Mouse (Mus musculus) forebrain, embryonic 16.5 days (tissue): ENCODE measurements around the gene Iltifb. TPM values are rescaled to one million over a fixed set of nuclear protein-coding genes. Genes with fewer than 3 reads are reported as not detected.
"Not testable (repeated sequence)": the region's sequence is repeated elsewhere in the genome, so short reads cannot be mapped to it uniquely, and the experiment has no call there.

Experiments used
- ATAC-seq: fragments of 200-750 bp; cut with Nextera tagmentation; 2 replicates; pipeline ENCODE4 v1.8.0; 2017; ENCODE audit warnings: mild to moderate bottlenecking, moderate library complexity
- H3K27ac ChIP-seq: fragments of 300-500 bp; sonication (generic); 2 replicates; pipeline ENCODE4 v1.5.1; 2014; ENCODE audit warnings: low read length, control low read depth
- H3K27me3 ChIP-seq: fragments of 300-500 bp; sonication (generic); replicated peaks from 2 replicates; pipeline ENCODE4 v1.6.1; 2014; ENCODE audit warnings: low read length; ENCODE audit not compliant: control insufficient read depth, insufficient read depth
- H3K36me3 ChIP-seq: fragments of 300-500 bp; sonication (generic); 2 replicates; pipeline ENCODE4 v1.6.1; 2014; ENCODE audit not compliant: control insufficient read depth, insufficient read depth
- H3K4me1 ChIP-seq: fragments of 300-500 bp; sonication (generic); replicated peaks from 2 replicates; pipeline ENCODE4 v1.6.1; 2014; ENCODE audit warnings: low read length; ENCODE audit not compliant: control insufficient read depth, insufficient read depth
- H3K4me2 ChIP-seq: fragments of 300-500 bp; sonication (generic); 2 replicates; pipeline ENCODE4 v1.6.1; 2014; ENCODE audit warnings: mild to moderate bottlenecking, low read length, control low read depth
- H3K4me3 ChIP-seq: fragments of 300-500 bp; sonication (generic); replicated peaks from 2 replicates; pipeline ENCODE4 v1.5.1; 2014; ENCODE audit warnings: mild to moderate bottlenecking, low read length, control low read depth
- H3K9ac ChIP-seq: fragments of 300-500 bp; sonication (generic); replicated peaks from 2 replicates; pipeline ENCODE4 v1.6.1; 2014; ENCODE audit warnings: low read depth, low read length, control low read depth
- H3K9me3 ChIP-seq: fragments of 300-500 bp; sonication (generic); 2 replicates; pipeline ENCODE4 v1.6.1; 2016; ENCODE audit warnings: low read length; ENCODE audit not compliant: control insufficient read depth
- WGBS: fragments of 180-500 bp; shearing (Covaris S2); extraction: QIAGEN DNeasy Blood & Tissue Kit; methylation state at CpG from one replicate; pipeline ENCODE4 v1.1.7; 2014; 5-methylcytosine and 5-hydroxymethylcytosine counted together
- polyA plus RNA-seq: library from polyadenylated mRNA; unstranded; fragments of >200 nt; fragmentation: Nextera tagmentation; extraction: Ambion mirVana; gene quantifications from 2 replicates; pipeline ENCODE4 v1.2.1, GENCODE M21; 2015

Gene Iltifb
- not detected in 2 replicates for polyA plus RNA-seq

DNA sequence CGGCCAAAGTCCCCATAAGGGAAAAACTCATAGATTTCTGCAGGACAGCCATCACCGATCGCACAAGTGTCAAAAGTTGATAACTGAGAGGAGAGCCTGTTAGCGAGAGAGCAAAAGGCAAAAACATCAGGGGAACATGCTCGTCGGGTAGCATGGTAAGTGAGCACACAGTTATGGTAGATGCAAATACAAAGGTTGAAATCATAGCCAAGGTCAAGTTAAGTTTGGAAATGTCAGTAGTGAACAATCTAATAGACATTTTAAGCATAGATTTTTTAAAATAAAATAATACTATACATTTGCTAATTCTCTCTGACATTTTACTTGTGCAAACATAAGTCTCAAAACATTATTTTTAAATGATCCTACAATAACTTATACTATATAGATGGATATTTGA lies at the start of gene Iltifb:
TSS of gene Iltifb (minus strand) at position 101 of the 400 bp plus-strand sequence.
- Histone ChIP-seq H3K9ac (no peak within 1 kb of the TSS), H3K27me3 (no peaks in the 10 kb centered on the region), H3K9me3 (no peaks in the 10 kb centered on the region), H3K36me3 (no peaks in the 10 kb centered on the region), H3K4me2 (no peak within 1 kb of the TSS), H3K4me3 (no peak within 1 kb of the TSS), H3K27ac (no peak within 1 kb of the TSS), H3K4me1 (no peaks in the 10 kb centered on the region)
- 92% methylated on average over 6 of the region's 6 CpGs for WGBS
- no peak for ATAC-seq

DNA sequence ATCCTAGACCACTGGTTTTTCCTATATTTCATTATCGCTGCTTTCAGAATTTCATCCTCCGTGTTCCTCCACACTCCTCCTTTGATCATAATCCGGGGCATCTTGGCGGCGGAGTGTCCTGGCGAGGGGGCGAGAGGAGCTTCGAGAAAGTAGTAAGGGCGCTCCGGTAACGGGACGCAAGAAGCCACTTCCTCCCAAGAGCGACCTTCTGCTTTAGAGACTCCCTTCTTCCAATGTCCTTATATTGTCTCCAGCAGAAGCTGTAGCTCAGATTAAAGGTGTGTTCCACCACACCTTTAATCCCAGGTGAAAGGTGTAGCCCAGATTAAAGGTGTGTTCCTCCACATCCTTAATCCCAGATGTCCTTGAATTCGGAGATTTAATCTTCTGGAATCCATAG lies 48.3 kb upstream of the Iltifb start, which contains the start of gene Gm9046:
TSS of gene Gm9046 (minus strand) at position 101 of the 400 bp plus-strand sequence.
- no CpG with 5 or more reads among the region's 14 CpGs for WGBS
- not testable (repeated sequence) for H3K9me3 ChIP-seq, H3K4me3 ChIP-seq, H3K27me3 ChIP-seq, H3K9ac ChIP-seq, H3K4me2 ChIP-seq, H3K4me1 ChIP-seq, ATAC-seq, H3K36me3 ChIP-seq, H3K27ac ChIP-seq

DNA sequence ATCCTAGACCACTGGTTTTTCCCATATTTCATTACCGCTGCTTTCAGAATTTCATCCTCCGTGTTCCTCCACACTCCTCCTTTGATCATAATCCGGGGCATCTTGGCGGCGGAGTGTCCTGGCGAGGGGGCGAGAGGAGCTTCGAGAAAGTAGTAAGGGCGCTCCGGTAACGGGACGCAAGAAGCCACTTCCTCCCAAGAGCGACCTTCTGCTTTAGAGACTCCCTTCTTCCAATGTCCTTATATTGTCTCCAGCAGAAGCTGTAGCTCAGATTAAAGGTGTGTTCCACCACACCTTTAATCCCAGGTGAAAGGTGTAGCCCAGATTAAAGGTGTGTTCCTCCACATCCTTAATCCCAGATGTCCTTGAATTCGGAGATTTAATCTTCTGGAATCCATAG lies 42.9 kb upstream of the Iltifb start, which contains the start of gene Gm9045:
TSS of gene Gm9045 (minus strand) at position 101 of the 400 bp plus-strand sequence.
- H3K27ac ChIP-seq, H3K9ac ChIP-seq, ATAC-seq, H3K36me3 ChIP-seq, H3K4me3 ChIP-seq, H3K4me2 ChIP-seq, H3K4me1 ChIP-seq, H3K9me3 ChIP-seq, H3K27me3 ChIP-seq: not testable (repeated sequence)
- no CpG with 5 or more reads among the region's 14 CpGs for WGBS

DNA sequence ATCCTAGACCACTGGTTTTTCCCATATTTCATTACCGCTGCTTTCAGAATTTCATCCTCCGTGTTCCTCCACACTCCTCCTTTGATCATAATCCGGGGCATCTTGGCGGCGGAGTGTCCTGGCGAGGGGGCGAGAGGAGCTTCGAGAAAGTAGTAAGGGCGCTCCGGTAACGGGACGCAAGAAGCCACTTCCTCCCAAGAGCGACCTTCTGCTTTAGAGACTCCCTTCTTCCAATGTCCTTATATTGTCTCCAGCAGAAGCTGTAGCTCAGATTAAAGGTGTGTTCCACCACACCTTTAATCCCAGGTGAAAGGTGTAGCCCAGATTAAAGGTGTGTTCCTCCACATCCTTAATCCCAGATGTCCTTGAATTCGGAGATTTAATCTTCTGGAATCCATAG lies 37.5 kb upstream of the Iltifb start, which contains the start of gene Gm9044:
TSS of gene Gm9044 (minus strand) at position 101 of the 400 bp plus-strand sequence.
- H3K27me3 ChIP-seq, H3K4me1 ChIP-seq, H3K4me2 ChIP-seq, H3K27ac ChIP-seq, H3K9me3 ChIP-seq, H3K9ac ChIP-seq, ATAC-seq, H3K4me3 ChIP-seq, H3K36me3 ChIP-seq: not testable (repeated sequence)
- WGBS: no CpG with 5 or more reads among the region's 14 CpGs

DNA sequence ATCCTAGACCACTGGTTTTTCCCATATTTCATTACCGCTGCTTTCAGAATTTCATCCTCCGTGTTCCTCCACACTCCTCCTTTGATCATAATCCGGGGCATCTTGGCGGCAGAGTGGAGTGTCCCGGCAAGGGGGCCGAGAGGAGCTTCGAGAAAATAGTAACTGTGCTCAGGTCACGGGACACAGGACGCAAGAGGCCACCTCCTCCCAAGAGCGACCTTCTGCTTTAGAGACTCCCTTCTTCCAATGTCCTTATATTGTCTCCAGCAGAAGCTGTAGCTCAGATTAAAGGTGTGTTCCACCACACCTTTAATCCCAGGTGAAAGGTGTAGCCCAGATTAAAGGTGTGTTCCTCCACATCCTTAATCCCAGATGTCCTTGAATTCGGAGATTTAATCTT lies 32.0 kb upstream of the Iltifb start, which contains the start of gene Gm9040:
TSS of gene Gm9040 (minus strand) at position 101 of the 400 bp plus-strand sequence.
- H3K4me2 ChIP-seq, H3K27me3 ChIP-seq, H3K27ac ChIP-seq, H3K9ac ChIP-seq, ATAC-seq, H3K4me1 ChIP-seq, H3K36me3 ChIP-seq, H3K9me3 ChIP-seq, H3K4me3 ChIP-seq: not testable (repeated sequence)
- WGBS: no CpG with 5 or more reads among the region's 11 CpGs

DNA sequence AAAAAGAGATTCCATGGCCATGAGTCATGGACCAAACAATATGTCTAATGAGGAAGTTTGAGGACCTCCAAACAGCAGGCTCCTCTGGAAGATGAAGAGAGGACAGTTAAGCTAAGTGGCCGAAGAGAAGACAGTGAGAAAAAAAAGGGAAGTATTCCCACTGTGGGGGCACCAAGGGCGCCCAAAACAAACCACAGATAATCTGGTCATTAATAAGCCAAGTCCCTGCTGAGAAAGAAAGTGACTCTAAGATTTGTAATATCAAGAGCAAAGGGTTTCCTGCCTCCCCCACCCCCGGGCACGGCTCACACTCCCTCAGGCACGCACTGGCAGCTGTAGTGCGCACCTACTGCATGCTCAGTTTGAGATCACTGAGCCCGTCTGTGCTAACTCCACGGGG lies 24.2 kb upstream of the Iltifb start:
- no peak for ATAC-seq
- Histone ChIP-seq H3K36me3 (no peaks in the 10 kb centered on the region), H3K4me2 (no peak overlapping the region), H3K9me3 (no peaks in the 10 kb centered on the region), H3K27me3 (no peaks in the 10 kb centered on the region), H3K4me3 (no peak overlapping the region), H3K27ac (no peak overlapping the region), H3K4me1 (no peaks in the 10 kb centered on the region), H3K9ac (no peak overlapping the region)
- WGBS: 91% methylated on average over 8 of the region's 8 CpGs

DNA sequence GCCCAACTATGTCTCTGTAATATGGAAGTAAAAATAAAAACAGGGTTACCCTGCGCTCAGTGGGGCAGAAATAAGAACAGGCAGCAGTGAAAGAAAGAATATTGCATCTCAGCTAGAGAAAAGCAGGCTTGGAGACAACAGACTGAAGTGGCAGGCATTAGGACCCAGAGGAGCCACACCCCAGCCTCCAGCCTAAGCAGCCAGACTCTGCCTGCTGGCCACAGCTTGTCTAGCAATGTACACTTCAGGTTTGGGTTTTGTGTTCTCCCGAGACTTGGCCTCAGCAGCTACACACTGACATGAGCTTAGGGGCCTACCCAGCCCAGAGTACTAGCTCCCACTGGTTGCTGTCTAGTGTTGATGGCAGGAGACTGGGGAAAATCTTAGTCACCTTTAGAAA lies 7.3 kb upstream of the Iltifb start:
- H3K4me3 ChIP-seq, H3K27me3 ChIP-seq, H3K9ac ChIP-seq, H3K4me2 ChIP-seq, H3K4me1 ChIP-seq, H3K36me3 ChIP-seq, H3K9me3 ChIP-seq, ATAC-seq, H3K27ac ChIP-seq: not testable (repeated sequence)
- WGBS: 47% methylated on average over 2 of the region's 2 CpGs

DNA sequence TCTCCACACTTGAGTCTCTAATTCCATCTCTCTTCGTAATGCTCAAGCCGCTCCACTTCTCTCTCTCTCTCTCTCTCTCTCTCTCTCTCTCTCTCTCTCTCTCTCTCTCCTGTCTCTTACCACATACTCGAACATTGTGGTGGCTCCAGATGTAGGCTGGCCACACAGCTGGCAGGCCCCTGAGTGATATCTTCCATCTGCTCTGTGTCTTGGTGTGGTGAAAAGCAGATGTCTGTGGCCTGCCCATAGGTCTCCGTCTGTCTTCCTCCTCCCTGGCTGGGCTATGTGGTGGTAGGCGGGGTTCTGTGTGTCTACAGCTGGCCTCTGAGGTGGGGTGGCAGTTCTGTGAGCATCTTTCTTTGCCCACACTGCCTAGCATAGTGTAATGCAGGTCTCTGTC lies 11.8 kb downstream of the Iltifb start:
- not testable (repeated sequence) for ATAC-seq, H3K4me1 ChIP-seq, H3K9me3 ChIP-seq, H3K9ac ChIP-seq, H3K27ac ChIP-seq, H3K36me3 ChIP-seq, H3K4me3 ChIP-seq, H3K4me2 ChIP-seq, H3K27me3 ChIP-seq
- 90% methylated on average over 1 of the region's 5 CpGs for WGBS

DNA sequence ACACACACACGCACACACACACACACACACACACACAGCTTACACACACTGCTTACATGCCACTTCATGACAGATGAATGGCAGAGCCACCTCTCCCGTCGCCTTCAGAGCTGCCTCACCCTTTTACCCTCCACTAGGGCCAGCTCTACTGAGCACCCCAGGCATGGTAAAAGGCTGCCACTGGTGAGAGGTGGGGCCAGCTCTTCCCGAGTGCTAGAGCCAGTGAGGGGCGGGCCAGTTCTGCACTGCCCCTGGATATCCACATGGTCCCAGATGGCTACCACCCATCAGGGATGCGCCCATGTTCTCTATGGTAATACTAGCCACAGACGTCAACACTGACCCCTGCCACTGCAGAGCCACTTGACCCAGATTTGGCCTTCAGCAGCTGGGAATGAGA lies 12.3 kb downstream of the Iltifb start:
- not testable (repeated sequence) for ATAC-seq, H3K27me3 ChIP-seq, H3K4me1 ChIP-seq, H3K36me3 ChIP-seq, H3K9ac ChIP-seq, H3K9me3 ChIP-seq, H3K4me3 ChIP-seq, H3K4me2 ChIP-seq, H3K27ac ChIP-seq
- 93% methylated on average over 6 of the region's 7 CpGs for WGBS

DNA sequence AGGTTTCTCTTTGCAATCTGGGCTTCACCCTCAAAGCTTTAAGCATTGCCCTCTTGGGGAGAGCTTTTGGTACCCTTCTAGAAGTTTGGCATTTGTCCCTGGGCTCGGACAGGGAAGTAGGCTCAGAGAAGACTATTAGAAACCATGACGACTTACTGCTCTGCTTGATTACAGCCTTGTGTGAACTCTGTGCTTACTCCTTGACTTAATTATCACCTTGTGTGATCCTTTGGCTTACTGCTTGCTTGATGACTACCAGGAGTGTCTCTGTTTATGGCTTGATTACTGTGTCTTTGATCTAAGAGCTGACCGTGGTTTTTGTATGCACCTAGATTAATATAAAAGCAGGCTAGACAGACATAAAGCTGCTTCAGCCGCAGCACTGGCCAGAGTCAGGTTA lies 16.8 kb downstream of the Iltifb start:
- H3K27me3 ChIP-seq, H3K4me1 ChIP-seq, ATAC-seq, H3K27ac ChIP-seq, H3K9me3 ChIP-seq, H3K36me3 ChIP-seq, H3K4me2 ChIP-seq, H3K9ac ChIP-seq, H3K4me3 ChIP-seq: not testable (repeated sequence)
- no CpG with 5 or more reads among the region's 4 CpGs for WGBS
